Mouse (Mus musculus) hindbrain, embryonic 16.5 days (tissue): Measurements from ENCODE around the gene Flt3l. TPM values are rescaled to one million over a fixed set of nuclear protein-coding genes. Genes with fewer than 3 reads are reported as not detected.

Experiments used
- ATAC-seq: fragments of 200-750 bp; cut with Nextera tagmentation; 2 replicates; pipeline ENCODE4 v1.8.0; 2017; ENCODE audit warnings: moderate TSS enrichment, moderate library complexity
- H3K27ac ChIP-seq: fragments of 300-500 bp; sonication (generic); 2 replicates; pipeline ENCODE4 v1.5.1; 2014; ENCODE audit warnings: low read depth, mild to moderate bottlenecking, control low read depth, low read length, moderate library complexity
- H3K27me3 ChIP-seq: fragments of 300-500 bp; sonication (generic); replicated peaks from 2 replicates; pipeline ENCODE4 v1.6.1; 2014; ENCODE audit warnings: low read length; ENCODE audit not compliant: control insufficient read depth, insufficient read depth
- H3K36me3 ChIP-seq: fragments of 300-500 bp; sonication (generic); 2 replicates; pipeline ENCODE4 v1.6.1; 2014; ENCODE audit warnings: mild to moderate bottlenecking, low read length, moderate library complexity, mixed read lengths; ENCODE audit not compliant: control insufficient read depth, insufficient read depth
- H3K4me1 ChIP-seq: fragments of 300-500 bp; sonication (generic); 2 replicates; pipeline ENCODE4 v1.6.1; 2014; ENCODE audit warnings: low read depth, low read length; ENCODE audit not compliant: control insufficient read depth, insufficient read depth
- H3K4me2 ChIP-seq: fragments of 300-500 bp; sonication (generic); 2 replicates; pipeline ENCODE4 v1.6.1; 2014; ENCODE audit warnings: mild to moderate bottlenecking, low read length, control low read depth, moderate library complexity
- H3K4me3 ChIP-seq: fragments of 300-500 bp; sonication (generic); 2 replicates; pipeline ENCODE4 v1.5.1; 2014; ENCODE audit warnings: mild to moderate bottlenecking, low read length, control low read depth, moderate library complexity
- H3K9ac ChIP-seq: fragments of 300-500 bp; sonication (generic); 2 replicates; pipeline ENCODE4 v1.6.1; 2014; ENCODE audit warnings: low read depth, mild to moderate bottlenecking, control low read depth, low read length, moderate library complexity
- H3K9me3 ChIP-seq: fragments of 300-500 bp; sonication (generic); 2 replicates; pipeline ENCODE4 v1.6.1; 2014; ENCODE audit warnings: mild to moderate bottlenecking, low read length, moderate library complexity; ENCODE audit not compliant: control insufficient read depth
- WGBS: fragments of 180-500 bp; shearing (Covaris S2); extraction: QIAGEN DNeasy Blood & Tissue Kit; methylation state at CpG from one replicate; pipeline ENCODE4 v1.1.7; 2014; 5-methylcytosine and 5-hydroxymethylcytosine counted together
- polyA plus RNA-seq: library from polyadenylated mRNA; unstranded; fragments of >200 nt; fragmentation: Nextera tagmentation; extraction: Ambion mirVana; gene quantifications from 2 replicates; pipeline ENCODE4 v1.2.1, GENCODE M21; 2015

Gene Flt3l
- polyA plus RNA-seq, 1 experiment from 2014 or later: 2.8 TPM

GRCm38 (mm10) chr7:45151303-45151702, 15.1 kb upstream of the Flt3l start:
- no peaks in the 10 kb centered on the region for H3K9me3 ChIP-seq
- H3K4me1 ChIP-seq: peaks cover 9% of the 10 kb centered on the region
- no peak overlapping the region for H3K27ac ChIP-seq
- H3K27me3 ChIP-seq: no peaks in the 10 kb centered on the region
- ATAC-seq: no peak
- WGBS: 57% methylated on average over 11 of the region's 11 CpGs
- no peak overlapping the region for H3K4me2 ChIP-seq
- H3K36me3 ChIP-seq: no peaks in the 10 kb centered on the region
- H3K4me3 ChIP-seq: no peak overlapping the region
- H3K9ac ChIP-seq: no peak overlapping the region

GRCm38 (mm10) chr7:45150321-45150720, 14.1 kb upstream of the Flt3l start:
- Histone ChIP-seq H3K4me1 (peaks cover 9% of the 10 kb centered on the region), H3K4me3 (no peak overlapping the region), H3K27me3 (no peaks in the 10 kb centered on the region), H3K27ac (no peak overlapping the region), H3K9ac (no peak overlapping the region), H3K36me3 (no peaks in the 10 kb centered on the region), H3K9me3 (no peaks in the 10 kb centered on the region), H3K4me2 (no peak overlapping the region)
- ATAC-seq: no peak
- WGBS: 70% methylated on average over 4 of the region's 4 CpGs

- no peak for ATAC-seq
- Histone ChIP-seq H3K4me2 (no peak overlapping the region), H3K27ac (no peak overlapping the region), H3K9me3 (no peaks in the 10 kb centered on the region), H3K36me3 (no peaks in the 10 kb centered on the region), H3K4me3 (no peak overlapping the region), H3K9ac (no peak overlapping the region), H3K27me3 (no peaks in the 10 kb centered on the region), H3K4me1 (peaks cover 5% of the 10 kb centered on the region)
- WGBS: 25% methylated on average over 6 of the region's 6 CpGs
Observed at GRCm38 (mm10) chr7:45149545-45149944, 13.3 kb upstream of the Flt3l start.

- Histone ChIP-seq H3K36me3 (no peaks in the 10 kb centered on the region), H3K4me3 (no peak overlapping the region), H3K9ac (no peak overlapping the region), H3K27ac (no peak overlapping the region), H3K4me2 (no peak overlapping the region), H3K27me3 (no peaks in the 10 kb centered on the region), H3K9me3 (no peaks in the 10 kb centered on the region), H3K4me1 (peaks cover 4% of the 10 kb centered on the region)
- WGBS: 66% methylated on average over 4 of the region's 4 CpGs
- no peak for ATAC-seq
Observed at GRCm38 (mm10) chr7:45148534-45149098, 12.4 kb upstream of the Flt3l start.

GRCm38 (mm10) chr7:45147899-45148298, 11.7 kb upstream of the Flt3l start:
- Histone ChIP-seq H3K27me3 (no peaks in the 10 kb centered on the region), H3K36me3 (no peaks in the 10 kb centered on the region), H3K9ac (no peak overlapping the region), H3K27ac (no peak overlapping the region), H3K4me1 (no peaks in the 10 kb centered on the region; the same call in 1 of the 2 replicates), H3K4me2 (no peak overlapping the region), H3K9me3 (no peaks in the 10 kb centered on the region), H3K4me3 (no peak overlapping the region)
- WGBS: 89% methylated on average over 11 of the region's 11 CpGs
- ATAC-seq: no peak

- no peaks in the 10 kb centered on the region for H3K9me3 ChIP-seq
- no peak overlapping the region for H3K9ac ChIP-seq
- WGBS: 91% methylated on average over 11 of the region's 11 CpGs
- no peak overlapping the region for H3K4me3 ChIP-seq
- H3K36me3 ChIP-seq: no peaks in the 10 kb centered on the region
- H3K27ac ChIP-seq: no peak overlapping the region
- no peak for ATAC-seq
- no peaks in the 10 kb centered on the region; the same call in 1 of the 2 replicates for H3K4me1 ChIP-seq
- no peaks in the 10 kb centered on the region for H3K27me3 ChIP-seq
- no peak overlapping the region for H3K4me2 ChIP-seq
Observed at GRCm38 (mm10) chr7:45147267-45147666, 11.0 kb upstream of the Flt3l start.

- H3K4me1 ChIP-seq: no peaks in the 10 kb centered on the region
- WGBS: 93% methylated on average over 8 of the region's 8 CpGs
- H3K4me3 ChIP-seq: no peak overlapping the region
- no peaks in the 10 kb centered on the region for H3K27me3 ChIP-seq
- H3K9me3 ChIP-seq: no peaks in the 10 kb centered on the region
- no peak overlapping the region for H3K9ac ChIP-seq
- no peak overlapping the region for H3K27ac ChIP-seq
- no peak overlapping the region for H3K4me2 ChIP-seq
- no peak for ATAC-seq
- H3K36me3 ChIP-seq: no peaks in the 10 kb centered on the region
Observed at GRCm38 (mm10) chr7:45145460-45145859, 9.2 kb upstream of the Flt3l start.

GRCm38 (mm10) chr7:45144368-45145174, 8.3 kb upstream of the Flt3l start:
- no peaks in the 10 kb centered on the region for H3K36me3 ChIP-seq
- no peaks in the 10 kb centered on the region for H3K27me3 ChIP-seq
- H3K4me2 ChIP-seq: no peak overlapping the region
- 0 out of 2 replicates have a peak overlapping the region, but pooled peaks have one; percentile 3 for H3K9ac ChIP-seq
- H3K27ac ChIP-seq: no peak overlapping the region
- no peak for ATAC-seq
- H3K4me3 ChIP-seq: no peak overlapping the region
- no peaks in the 10 kb centered on the region for H3K4me1 ChIP-seq
- 88% methylated on average over 13 of the region's 13 CpGs for WGBS
- no peaks in the 10 kb centered on the region for H3K9me3 ChIP-seq

- Histone ChIP-seq H3K27ac (no peak overlapping the region), H3K9ac (no peak overlapping the region), H3K27me3 (no peaks in the 10 kb centered on the region), H3K4me1 (no peaks in the 10 kb centered on the region), H3K4me3 (no peak overlapping the region), H3K9me3 (no peaks in the 10 kb centered on the region), H3K4me2 (no peak overlapping the region), H3K36me3 (no peaks in the 10 kb centered on the region)
- no peak for ATAC-seq
- WGBS: 94% methylated on average over 5 of the region's 5 CpGs
Observed at GRCm38 (mm10) chr7:45141914-45142313, 5.7 kb upstream of the Flt3l start.
